Mouse (Mus musculus): ENCODE measurements around the gene Fto. TPM values are rescaled to one million over a fixed set of nuclear protein-coding genes. Genes with fewer than 3 reads are reported as not detected.
A peak's percentile ranks its signal among the peaks of the same experiment; 100 is the strongest.

The Fto gene
- total RNA-seq, 2 experiments from 2014 or later, result 81.7 to 85.5 TPM

DNA sequence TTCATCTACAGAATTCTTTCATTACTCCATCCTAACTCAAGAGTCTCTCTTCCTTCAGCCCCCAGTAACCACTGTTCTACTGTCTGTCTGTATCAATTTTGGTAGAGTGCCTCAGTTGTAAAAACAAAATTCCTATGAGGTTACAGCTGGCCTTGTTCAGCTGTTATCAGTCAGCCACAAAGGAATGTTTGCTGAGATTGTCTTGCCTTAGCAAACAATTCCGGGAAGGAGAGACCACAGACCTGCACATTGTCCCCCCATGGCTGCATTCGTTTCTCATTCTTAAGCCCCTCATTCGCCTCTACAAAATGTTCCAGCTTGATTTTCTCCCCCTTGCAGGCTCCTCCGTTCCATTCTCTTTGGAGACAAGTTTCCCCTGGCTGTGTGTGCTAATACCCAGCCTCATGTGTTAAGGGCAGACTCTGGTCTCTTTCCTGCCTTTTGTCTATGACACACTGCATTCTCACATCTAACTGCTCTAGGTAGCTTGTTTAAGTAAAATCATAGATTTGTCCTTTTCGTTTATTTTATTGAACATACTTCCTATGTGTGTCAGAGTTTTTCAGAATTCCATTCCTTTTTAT lies 111.3 kb downstream of the Fto start:
- intact Hi-C loops (cut with DNase I), result no loop called here
- TF ChIP-seq CTCF (IDR thresholded peaks at IDR 0.05), result no peak
- 0 out of 2 replicates have a peak overlapping the region, but pooled peaks have one; percentile 12 for H3K27ac ChIP-seq

GRCm38 (mm10) chr8:91425251-91425866 lies 112.0 kb downstream of the Fto start:
- no peak for TF ChIP-seq CTCF (IDR thresholded peaks at IDR 0.05)
- H3K4me3 ChIP-seq, result no peak overlapping the region
- intact Hi-C loops (cut with DNase I), result no loop called here
- H3K27ac ChIP-seq, result no peak overlapping the region
- no peak for DNase-seq

More for the DNA sequence above, 111.3 kb downstream of the Fto start:
- no peak overlapping the region for H3K4me3 ChIP-seq
- no peak for DNase-seq

GRCm38 (mm10) chr8:91426496-91426895 lies 113.2 kb downstream of the Fto start:
- intact Hi-C loops (cut with DNase I), result no loop called here
- no peak for DNase-seq
- Histone ChIP-seq H3K27ac (no peak overlapping the region), H3K4me3 (no peak overlapping the region)
- TF ChIP-seq CTCF (IDR thresholded peaks at IDR 0.05), result no peak

DNA sequence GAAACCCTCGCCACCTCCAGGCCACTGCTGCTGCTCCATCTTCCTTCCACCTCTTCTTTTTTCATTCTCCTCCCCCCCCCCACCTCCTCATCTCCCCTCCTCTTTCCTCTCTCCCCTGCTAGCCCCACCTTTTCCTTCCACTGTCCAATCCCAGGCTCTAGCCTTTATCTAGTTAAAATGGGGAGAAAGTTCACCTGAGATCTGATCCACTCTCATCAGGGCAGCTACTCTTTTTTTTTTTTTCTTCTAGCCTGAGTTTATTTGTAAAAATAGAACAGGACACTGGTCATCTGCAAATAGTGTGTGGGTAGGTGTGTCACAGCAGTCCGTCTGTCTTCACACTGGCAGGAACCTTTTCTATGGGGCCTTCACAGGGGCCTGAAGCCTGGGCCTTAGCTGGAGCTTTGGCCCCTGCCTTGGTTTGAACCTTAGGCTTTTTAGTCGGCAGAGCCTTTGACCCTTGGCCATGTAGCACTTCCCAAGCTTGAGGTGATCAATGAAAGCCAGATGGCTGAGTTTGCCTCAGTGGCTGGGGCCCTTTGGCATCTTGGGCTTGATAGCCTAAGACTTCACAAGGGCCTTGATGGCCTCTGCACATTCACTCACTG lies 117.1 kb downstream of the Fto start:
- no peak for TF ChIP-seq CTCF (IDR thresholded peaks at IDR 0.05)
- Histone ChIP-seq H3K4me3 (no peak overlapping the region), H3K27ac (peak overlapping the region; percentile 72)
- no peak for DNase-seq
- intact Hi-C loops (cut with DNase I), result no loop called here

- no peak for TF ChIP-seq CTCF (IDR thresholded peaks at IDR 0.05)
- H3K4me3 ChIP-seq, result no peak overlapping the region
- intact Hi-C loops (cut with DNase I), result no loop called here
- DNase-seq, result no peak
- H3K27ac ChIP-seq, result no peak overlapping the region
Measured at GRCm38 (mm10) chr8:91436036-91436435, 122.7 kb downstream of the Fto start.

DNA sequence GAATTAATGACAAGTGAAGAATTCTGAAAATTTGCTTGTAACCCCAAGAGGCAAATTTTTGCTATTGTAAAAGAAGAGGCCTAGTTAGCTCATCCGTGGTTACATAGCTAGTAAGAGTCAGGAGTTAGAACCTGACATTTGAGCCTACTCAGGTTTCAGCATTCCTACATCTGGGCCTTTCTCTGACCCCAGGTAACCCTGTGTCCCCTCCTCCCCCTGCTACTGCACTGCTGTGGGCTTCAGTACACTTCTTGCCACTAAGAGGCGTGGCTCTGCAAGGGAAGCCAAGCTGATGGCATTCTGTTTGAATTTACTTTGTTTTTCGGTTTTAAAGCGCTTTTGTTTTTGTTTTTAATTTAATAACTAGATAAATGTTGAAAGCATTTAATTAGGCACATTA lies 130.6 kb downstream of the Fto start:
- peak overlapping the region; percentile 79 for H3K27ac ChIP-seq
- peak; percentile 66 for DNase-seq
- no peak overlapping the region for H3K4me3 ChIP-seq
- peak; percentile 34; the same call in 1 of the 2 replicates for TF ChIP-seq CTCF (IDR thresholded peaks at IDR 0.05)
- intact Hi-C loops (cut with DNase I), result loop anchor here (2.0 kb wide), 1 partner anchor 41 kb away; no protein-coding TSS in a partner anchor

GRCm38 (mm10) chr8:91444636-91445410 lies 131.5 kb downstream of the Fto start:
- DNase-seq, result no peak
- intact Hi-C loops (cut with DNase I), result loop anchor here (2.0 kb wide), 1 partner anchor 42 kb away; no protein-coding TSS in a partner anchor
- TF ChIP-seq CTCF (IDR thresholded peaks at IDR 0.05), result no peak
- peak overlapping the region; percentile 79 for H3K27ac ChIP-seq
- H3K4me3 ChIP-seq, result no peak overlapping the region

DNA sequence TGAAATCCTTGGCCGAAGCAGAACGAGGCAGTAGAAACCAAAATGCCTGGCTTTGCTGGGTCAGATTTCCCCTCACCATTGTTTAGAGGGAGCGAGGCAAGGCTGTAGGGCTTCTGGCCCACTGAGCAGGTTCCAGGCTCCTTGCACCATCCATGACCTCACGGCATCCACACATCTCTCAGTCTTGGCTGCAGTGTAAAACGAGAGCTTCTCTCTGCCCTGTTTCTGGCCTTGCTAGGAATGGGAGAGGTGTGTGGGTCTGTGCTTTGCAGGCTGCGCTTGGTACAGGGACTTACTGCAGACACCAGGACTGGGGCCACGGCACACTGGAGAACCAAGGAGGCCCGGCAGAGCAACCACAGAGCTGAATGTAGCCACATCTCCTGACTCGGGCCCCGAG lies 132.2 kb downstream of the Fto start:
- DNase-seq, result peak; percentile 71
- intact Hi-C loops (cut with DNase I), result loop anchor here (2.0 kb wide), 1 partner anchor 43 kb away; no protein-coding TSS in a partner anchor
- peak overlapping the region; percentile 79 for H3K27ac ChIP-seq
- no peak for TF ChIP-seq CTCF (IDR thresholded peaks at IDR 0.05)
- H3K4me3 ChIP-seq, result no peak overlapping the region; the same call in 1 of the 2 replicates

DNA sequence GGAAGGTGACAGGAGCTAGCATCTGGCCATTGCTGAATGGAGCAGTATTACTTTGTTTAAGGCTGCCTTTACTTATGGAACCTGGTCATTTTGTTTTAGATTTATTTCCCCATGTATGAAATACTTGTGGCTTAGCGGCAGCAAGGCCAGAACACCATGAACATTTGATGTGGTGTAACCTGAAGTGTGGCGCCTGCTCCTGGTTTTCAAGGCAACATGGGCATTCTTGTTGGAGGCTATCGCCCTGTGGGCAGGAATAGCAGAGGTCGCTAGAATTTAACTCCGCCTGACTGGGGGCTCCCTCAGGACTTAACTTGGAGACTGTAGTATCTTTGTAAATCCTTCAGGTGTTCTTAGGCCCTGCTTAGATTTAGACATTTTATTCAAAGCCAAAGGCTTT lies 132.7 kb downstream of the Fto start:
- intact Hi-C loops (cut with DNase I), result no loop called here
- H3K27ac ChIP-seq, result peak overlapping the region; percentile 79
- no peak for TF ChIP-seq CTCF (IDR thresholded peaks at IDR 0.05)
- peak overlapping the region; percentile 13; the same call in 1 of the 2 replicates for H3K4me3 ChIP-seq
- no peak for DNase-seq

GRCm38 (mm10) chr8:91448667-91449329 lies 135.5 kb downstream of the Fto start:
- TF ChIP-seq CTCF (IDR thresholded peaks at IDR 0.05), result no peak
- no peak overlapping the region for H3K27ac ChIP-seq
- H3K4me3 ChIP-seq, result no peak overlapping the region
- intact Hi-C loops (cut with DNase I), result no loop called here
- DNase-seq, result no peak

DNA sequence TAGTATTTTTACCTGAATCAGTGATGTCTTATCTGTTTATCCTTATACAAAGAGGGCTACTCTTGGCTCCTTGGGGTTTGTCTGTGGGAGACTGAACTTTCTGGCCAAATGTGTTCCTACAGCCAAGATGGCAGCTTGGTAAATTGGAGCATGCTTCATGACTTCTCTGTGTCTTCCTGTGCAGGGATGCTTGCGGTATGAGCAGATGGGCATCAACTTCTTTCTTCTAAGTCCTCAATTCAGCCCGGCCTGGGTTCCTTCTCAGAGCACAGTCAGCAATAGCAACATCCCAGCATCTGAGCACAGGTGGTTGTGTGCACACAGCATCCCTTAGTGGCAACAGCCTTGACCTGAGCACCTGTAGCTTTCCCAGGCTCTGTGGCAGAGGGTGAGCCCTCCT lies 141.6 kb downstream of the Fto start:
- intact Hi-C loops (cut with DNase I), result no loop called here
- TF ChIP-seq CTCF (IDR thresholded peaks at IDR 0.05), result no peak
- no peak for DNase-seq

GRCm38 (mm10) chr8:91455591-91455990 lies 142.3 kb downstream of the Fto start:
- no peak for DNase-seq
- TF ChIP-seq CTCF (IDR thresholded peaks at IDR 0.05), result no peak
- H3K4me3 ChIP-seq, result no peak overlapping the region
- intact Hi-C loops (cut with DNase I), result no loop called here
- no peak overlapping the region for H3K27ac ChIP-seq

More for the DNA sequence above, 141.6 kb downstream of the Fto start:
- H3K27ac ChIP-seq, result no peak overlapping the region
- no peak overlapping the region for H3K4me3 ChIP-seq

All from gastrocnemius, adult 2 months (tissue).